ENCODE assay signal across 9 mouse cellular contexts in genomic region chr5:128976266-128976665, GRCm38 (mm10). TPM values are rescaled to one million over a fixed set of nuclear protein-coding genes. Genes with fewer than 3 reads are reported as not detected.
A peak's percentile ranks its signal among the peaks of the same experiment; 100 is the strongest.
DNase-seq lines count a peak whose midpoint lies in the region; ATAC-seq and TF ChIP-seq lines count a peak whose summit lies in the region.
"Had no signal": no experiment of that assay in that cellular context is flagged by ENCODE, and none has a peak within 500 bp of the region (broad histone marks: within the 10 kb centered on the region; RNA-seq: fewer than 3 reads in every experiment).

No protein-coding gene starts in this region.

- no peak overlapping the region for H3K4me2 ChIP-seq in lung, embryonic 14.5 days
- H3K4me2 ChIP-seq in heart, embryonic 11.5 days: no peak overlapping the region
- H3K4me2 ChIP-seq: heart, embryonic 15.5 days had no signal

- H3K4me1 ChIP-seq in embryonic fibroblast, embryonic 13.5 days (ENCODE audit: control insufficient read depth, insufficient read depth, low read length): no peaks in the 10 kb centered on the region
- no peaks in the 10 kb centered on the region for H3K4me1 ChIP-seq in lung, embryonic 14.5 days (ENCODE audit: insufficient read depth)
- H3K4me1 ChIP-seq in heart, embryonic 11.5 days (ENCODE audit: control insufficient read depth, insufficient read depth, low read length): no peaks in the 10 kb centered on the region
- H3K4me1 ChIP-seq: heart, embryonic 15.5 days had no signal

- no peaks in the 10 kb centered on the region for H3K9me3 ChIP-seq in lung, embryonic 14.5 days (ENCODE audit: low read depth, low read length)
- H3K9me3 ChIP-seq in heart, embryonic 11.5 days (replicated peaks; ENCODE audit: control insufficient read depth, low read length): no peaks in the 10 kb centered on the region
- H3K9me3 ChIP-seq: heart, embryonic 15.5 days had no signal

- H3K27me3 ChIP-seq in lung, embryonic 14.5 days (ENCODE audit: insufficient read depth, low read length): no peaks in the 10 kb centered on the region
- no peaks in the 10 kb centered on the region for H3K27me3 ChIP-seq in heart, embryonic 11.5 days (ENCODE audit: control insufficient read depth, insufficient read depth, low read length)
- H3K27me3 ChIP-seq: heart, embryonic 15.5 days had no signal

- ATAC-seq in lung, embryonic 14.5 days (ENCODE audit: insufficient read depth): no peak
- no peak for ATAC-seq in heart, embryonic 11.5 days (replicated peaks; ENCODE audit: insufficient number of reproducible peaks, low FRiP score, low TSS enrichment)

- H3K36me3 ChIP-seq in lung, embryonic 14.5 days (ENCODE audit: insufficient read depth): no peaks in the 10 kb centered on the region
- no peaks in the 10 kb centered on the region for H3K36me3 ChIP-seq in heart, embryonic 11.5 days (ENCODE audit: control insufficient read depth, insufficient read depth, low read length)
- H3K36me3 ChIP-seq: heart, embryonic 15.5 days had no signal

- no peak overlapping the region for H3K27ac ChIP-seq in embryonic fibroblast, embryonic 13.5 days (ENCODE audit: insufficient read depth, low read length)
- no peak overlapping the region for H3K27ac ChIP-seq in lung, embryonic 14.5 days (ENCODE audit: low read depth)
- no peak overlapping the region for H3K27ac ChIP-seq in heart, embryonic 11.5 days (ENCODE audit: low read depth, low read length)
- H3K27ac ChIP-seq: heart, embryonic 15.5 days had no signal

- H3K9ac ChIP-seq in lung, embryonic 14.5 days: no peak overlapping the region
- H3K9ac ChIP-seq in heart, embryonic 11.5 days (ENCODE audit: low read depth, low read length): no peak overlapping the region
- H3K9ac ChIP-seq: heart, embryonic 15.5 days had no signal

- peak; percentile 72 for TF ChIP-seq CTCF in embryonic fibroblast, embryonic 13.5 days (IDR thresholded peaks at IDR 0.05; ENCODE audit: borderline replicate concordance, insufficient read depth, low read length)
- TF ChIP-seq CTCF in lung, embryonic 14.5 days (IDR thresholded peaks at IDR 0.05; ENCODE audit: low read depth): peak; percentile 63

- DNase-seq in cerebellum, postnatal 14 days: peak; percentile 27 to 50
- no peak for DNase-seq in cerebellum, adult 11 months
- peak; percentile 23 for DNase-seq in ovary, postnatal 14 days (ENCODE audit: low spot score)
- no peak for DNase-seq in ovary, postnatal 10 days (ENCODE audit: low spot score)
- DNase-seq in lung, embryonic 14.5 days: peak; percentile 45
- no peak for DNase-seq in frontal cortex, postnatal 36 days (ENCODE audit: low spot score in 2 of 2)

- WGBS in lung, embryonic 14.5 days: 22% methylated on average over 4 of the region's 4 CpGs
- 39% methylated on average over 4 of the region's 4 CpGs for WGBS in heart, embryonic 11.5 days (ENCODE audit: insufficient replicate concordance)

- no peak for TF ChIP-seq POLR2A in embryonic fibroblast, embryonic 13.5 days (IDR thresholded peaks at IDR 0.05; ENCODE audit: low read depth, low read length)

- H3K4me3 ChIP-seq in embryonic fibroblast, embryonic 13.5 days (ENCODE audit: insufficient read depth, low read length): no peak overlapping the region
- no peak overlapping the region for H3K4me3 ChIP-seq in lung, embryonic 14.5 days (ENCODE audit: low read depth, low read length)
- H3K4me3 ChIP-seq in heart, embryonic 11.5 days (ENCODE audit: low read depth, low read length): no peak overlapping the region
- H3K4me3 ChIP-seq: heart, embryonic 15.5 days had no signal

RNA-seq across cellular contexts. Expression of gene Rimbp2, which starts 23.0 kb away (rescaled TPM):
- polyA plus RNA-seq in embryonic fibroblast, embryonic 13.5 days (2011; ENCODE audit: insufficient read length, low read depth, missing spikeins): not detected in 2 replicates
- 0.28 TPM in 1 of 2 replicates, not detected in the other for polyA plus RNA-seq in lung, embryonic 14.5 days (2014; fragmentation: Nextera tagmentation; extraction: Ambion mirVana)
- 0.03 and 0.39 TPM in 2 replicates for polyA plus RNA-seq in heart, embryonic 11.5 days (2014; fragmentation: Nextera tagmentation; extraction: Ambion mirVana)

RNA-seq across cellular contexts. Expression of gene Stx2, which starts 32.1 kb away (rescaled TPM):
- polyA plus RNA-seq in embryonic fibroblast, embryonic 13.5 days (2011; ENCODE audit: insufficient read length, low read depth, missing spikeins): 44.1 and 52.4 TPM in 2 replicates
- polyA plus RNA-seq in lung, embryonic 14.5 days (2014; fragmentation: Nextera tagmentation; extraction: Ambion mirVana): 27.1 and 28.5 TPM in 2 replicates
- 23.1 and 24.2 TPM in 2 replicates for polyA plus RNA-seq in heart, embryonic 11.5 days (2014; fragmentation: Nextera tagmentation; extraction: Ambion mirVana)

RNA-seq across cellular contexts. Expression of gene Ran, which starts 43.6 kb away (rescaled TPM):
- 260 and 321 TPM in 2 replicates for polyA plus RNA-seq in embryonic fibroblast, embryonic 13.5 days (2011; ENCODE audit: insufficient read length, low read depth, missing spikeins)
- 737 and 751 TPM in 2 replicates for polyA plus RNA-seq in lung, embryonic 14.5 days (2014; fragmentation: Nextera tagmentation; extraction: Ambion mirVana)
- polyA plus RNA-seq in heart, embryonic 11.5 days (2014; fragmentation: Nextera tagmentation; extraction: Ambion mirVana): 499 and 500 TPM in 2 replicates

Comparison
In these comparisons a context has a peak if more than half of its experiments do, and no peak if none do; other contexts are left out.
1. DNase-seq: peak in cerebellum, postnatal 14 days (2 of 2), ovary, postnatal 14 days (single experiment) and lung, embryonic 14.5 days (single experiment); none in cerebellum, adult 11 months (single experiment), ovary, postnatal 10 days (single experiment) and frontal cortex, postnatal 36 days (0 of 2).